Mouse (Mus musculus): ENCODE data around the gene Gm17268. TPM values are rescaled to one million over a fixed set of nuclear protein-coding genes. Genes with fewer than 3 reads are reported as not detected.

The Gm17268 gene
- polyA plus RNA-seq, 1 experiment from 2014 or later = not detected

- Histone ChIP-seq H3K36me3 (no peaks in the 10 kb centered on the region), H3K27ac (no peak overlapping the region), H3K4me3 (no peak overlapping the region), H3K4me1 (peaks cover 29% of the 10 kb centered on the region), H3K27me3 (ENCODE audit: insufficient read depth, poor library complexity, severe bottlenecking) (no peaks in the 10 kb centered on the region), H3K9me3 (no peaks in the 10 kb centered on the region)
- DNase-seq (ENCODE audit: low spot score) = no peak
Observed at GRCm38 (mm10) chr11:82019793-82020192, 18.6 kb downstream of the Gm17268 start.

GRCm38 (mm10) chr11:82019389-82019788, 19.0 kb downstream of the Gm17268 start:
- Histone ChIP-seq H3K4me3 (no peak overlapping the region), H3K27me3 (ENCODE audit: insufficient read depth, poor library complexity, severe bottlenecking) (no peaks in the 10 kb centered on the region), H3K36me3 (no peaks in the 10 kb centered on the region), H3K27ac (no peak overlapping the region), H3K4me1 (peaks cover 29% of the 10 kb centered on the region), H3K9me3 (no peaks in the 10 kb centered on the region)
- DNase-seq (ENCODE audit: low spot score) = no peak
- 45% methylated on average over 2 of the region's 2 CpGs for WGBS

DNA sequence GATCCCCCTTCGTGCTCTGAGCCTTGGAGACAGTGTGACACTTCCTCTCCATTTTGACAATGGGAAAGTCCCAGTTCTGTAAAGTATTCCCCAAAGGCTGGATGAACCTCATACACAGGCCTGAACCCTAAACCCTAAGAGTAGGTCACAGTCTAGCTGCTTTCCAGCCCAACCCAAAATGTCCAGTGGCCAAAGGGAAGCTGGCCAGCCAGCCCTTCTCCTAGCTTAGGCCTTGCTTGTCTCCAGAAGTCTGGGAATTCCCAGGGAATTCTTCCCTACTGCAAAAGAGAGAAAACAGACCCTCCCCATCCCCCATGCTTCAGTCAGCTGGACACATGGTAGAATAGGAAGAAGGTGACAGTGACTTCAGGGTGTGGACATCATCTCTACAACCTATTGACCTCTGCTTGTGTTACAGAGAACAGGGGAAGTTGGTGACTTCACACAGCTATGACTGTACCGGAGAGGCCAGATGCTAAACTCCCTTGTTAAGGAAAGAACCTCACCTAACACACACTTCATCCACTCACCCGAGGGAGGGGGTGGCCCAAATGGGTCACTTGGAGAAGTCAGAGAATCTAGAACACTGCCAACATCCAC, 22.1 kb downstream of the Gm17268 start:
- H3K4me1 ChIP-seq = peaks cover 32% of the 10 kb centered on the region
- H3K27me3 ChIP-seq (ENCODE audit: insufficient read depth, poor library complexity, severe bottlenecking) = no peaks in the 10 kb centered on the region
- H3K27ac ChIP-seq = no peak overlapping the region
- 74% methylated on average over 3 of the region's 3 CpGs for WGBS
- no peak overlapping the region for H3K4me3 ChIP-seq
- H3K36me3 ChIP-seq = no peaks in the 10 kb centered on the region
- H3K9me3 ChIP-seq = no peaks in the 10 kb centered on the region
- no peak for DNase-seq (ENCODE audit: low spot score)

DNA sequence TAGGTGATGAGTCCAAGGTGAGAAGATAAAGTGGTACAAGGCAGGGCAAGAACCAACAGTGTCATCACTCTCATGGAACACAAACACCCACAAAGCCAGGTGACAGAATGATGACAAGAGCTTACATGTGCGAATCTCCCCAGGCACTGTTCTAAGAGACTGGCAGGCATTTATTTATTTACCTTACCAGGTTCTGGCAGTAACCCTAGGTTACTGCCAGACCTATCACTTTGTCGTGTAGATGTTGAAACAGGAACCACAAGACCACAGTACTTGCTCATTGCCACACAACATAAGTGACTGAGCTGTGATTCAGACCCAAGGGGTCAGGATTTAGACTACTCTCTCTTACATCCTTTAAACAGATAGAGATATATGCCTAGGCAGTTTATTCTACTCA, 23.3 kb downstream of the Gm17268 start:
- Histone ChIP-seq H3K27ac (no peak overlapping the region), H3K36me3 (no peaks in the 10 kb centered on the region), H3K27me3 (ENCODE audit: insufficient read depth, poor library complexity, severe bottlenecking) (no peaks in the 10 kb centered on the region), H3K4me1 (peaks cover 20% of the 10 kb centered on the region), H3K4me3 (no peak overlapping the region), H3K9me3 (no peaks in the 10 kb centered on the region)
- WGBS = 63% methylated on average over 2 of the region's 2 CpGs
- no peak for DNase-seq (ENCODE audit: low spot score)

GRCm38 (mm10) chr11:82013756-82014155, 24.6 kb downstream of the Gm17268 start:
- H3K36me3 ChIP-seq = no peaks in the 10 kb centered on the region
- H3K9me3 ChIP-seq = no peaks in the 10 kb centered on the region
- H3K27ac ChIP-seq = no peak overlapping the region
- no peaks in the 10 kb centered on the region for H3K27me3 ChIP-seq (ENCODE audit: insufficient read depth, poor library complexity, severe bottlenecking)
- WGBS = 29% methylated on average over 1 of the region's 1 CpGs
- H3K4me1 ChIP-seq = peaks cover 7% of the 10 kb centered on the region
- no peak for DNase-seq (ENCODE audit: low spot score)
- H3K4me3 ChIP-seq = no peak overlapping the region

- H3K27ac ChIP-seq = no peak overlapping the region
- peaks cover 14% of the 10 kb centered on the region; the same call in 1 of the 2 replicates for H3K4me1 ChIP-seq
- no peaks in the 10 kb centered on the region for H3K9me3 ChIP-seq
- WGBS = 42% methylated on average over 8 of the region's 8 CpGs
- DNase-seq (ENCODE audit: low spot score) = no peak
- H3K4me3 ChIP-seq = no peak overlapping the region
- no peaks in the 10 kb centered on the region for H3K36me3 ChIP-seq
- no peaks in the 10 kb centered on the region for H3K27me3 ChIP-seq (ENCODE audit: insufficient read depth, poor library complexity, severe bottlenecking)
Observed at GRCm38 (mm10) chr11:82011411-82012193, 26.8 kb downstream of the Gm17268 start.

DNA sequence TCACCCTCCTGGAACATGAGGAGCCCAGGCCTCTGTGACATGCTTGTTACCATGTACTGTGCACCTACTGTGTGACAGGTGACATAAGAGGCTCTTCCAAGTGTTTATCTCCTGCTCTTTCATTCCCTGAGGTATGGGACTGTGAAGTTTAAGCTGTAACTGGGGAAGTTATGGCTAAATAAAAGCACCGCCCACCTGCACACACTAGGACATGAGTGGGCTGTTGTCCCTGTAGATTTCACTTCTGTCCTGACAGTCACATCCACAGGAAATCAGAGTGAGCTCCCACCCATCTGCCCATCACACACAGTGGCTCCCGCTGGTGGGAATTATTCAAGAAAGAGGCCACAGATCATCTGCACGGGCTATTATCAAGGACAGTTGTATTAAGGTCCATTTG, 28.2 kb downstream of the Gm17268 start:
- H3K9me3 ChIP-seq = no peaks in the 10 kb centered on the region
- H3K4me3 ChIP-seq = no peak overlapping the region
- WGBS = 93% methylated on average over 3 of the region's 3 CpGs
- no peaks in the 10 kb centered on the region for H3K27me3 ChIP-seq (ENCODE audit: insufficient read depth, poor library complexity, severe bottlenecking)
- peaks cover 15% of the 10 kb centered on the region; the same call in 1 of the 2 replicates for H3K4me1 ChIP-seq
- no peak for DNase-seq (ENCODE audit: low spot score)
- H3K36me3 ChIP-seq = no peaks in the 10 kb centered on the region
- no peak overlapping the region for H3K27ac ChIP-seq

DNA sequence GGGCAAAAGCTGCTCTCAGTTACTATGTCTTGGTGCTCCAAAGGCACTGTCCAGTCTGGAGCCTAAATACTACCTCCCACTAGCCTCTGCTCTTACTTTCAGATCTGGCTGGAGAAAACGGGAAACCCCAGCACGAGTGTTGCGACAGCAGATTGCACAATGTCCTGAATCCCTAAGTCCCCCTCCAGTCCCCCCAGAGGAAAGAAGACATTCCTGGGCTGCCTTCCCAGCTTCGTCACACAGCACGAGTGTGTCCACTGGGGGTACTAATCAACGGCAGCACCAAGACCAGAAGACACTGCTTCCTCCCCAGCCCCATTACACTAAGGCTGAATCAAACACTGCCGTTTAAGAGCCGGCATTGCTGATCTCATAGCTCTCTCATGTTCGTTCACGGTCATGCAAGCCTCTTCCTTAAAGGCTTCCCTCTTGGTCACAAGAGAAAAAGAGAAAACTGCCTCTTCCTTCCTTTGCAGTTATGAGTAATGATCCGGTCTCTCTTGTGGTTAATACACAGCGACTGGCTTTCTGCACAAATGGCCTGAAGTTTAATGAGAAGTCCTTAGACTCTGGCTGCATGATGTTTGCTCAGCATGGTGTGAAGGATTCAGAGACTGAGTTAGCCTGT, 31.5 kb downstream of the Gm17268 start:
- H3K36me3 ChIP-seq = no peaks in the 10 kb centered on the region
- no peak for DNase-seq (ENCODE audit: low spot score)
- WGBS = 51% methylated on average over 12 of the region's 12 CpGs
- H3K27me3 ChIP-seq (ENCODE audit: insufficient read depth, poor library complexity, severe bottlenecking) = no peaks in the 10 kb centered on the region
- H3K27ac ChIP-seq = no peak overlapping the region
- no peak overlapping the region for H3K4me3 ChIP-seq
- no peaks in the 10 kb centered on the region for H3K9me3 ChIP-seq
- peaks cover 15% of the 10 kb centered on the region; the same call in 1 of the 2 replicates for H3K4me1 ChIP-seq

- WGBS = 67% methylated on average over 2 of the region's 2 CpGs
- no peak for DNase-seq (ENCODE audit: low spot score)
- Histone ChIP-seq H3K9me3 (no peaks in the 10 kb centered on the region), H3K4me1 (peaks cover 9% of the 10 kb centered on the region; the same call in 1 of the 2 replicates), H3K36me3 (no peaks in the 10 kb centered on the region), H3K27me3 (ENCODE audit: insufficient read depth, poor library complexity, severe bottlenecking) (no peaks in the 10 kb centered on the region; the same call in 1 of the 2 replicates), H3K27ac (no peak overlapping the region), H3K4me3 (no peak overlapping the region)
Observed at GRCm38 (mm10) chr11:82004810-82005209, 33.6 kb downstream of the Gm17268 start.

- DNase-seq (ENCODE audit: low spot score) = no peak
- Histone ChIP-seq H3K4me3 (no peak overlapping the region), H3K27ac (no peak overlapping the region), H3K4me1 (no peaks in the 10 kb centered on the region), H3K36me3 (no peaks in the 10 kb centered on the region), H3K9me3 (no peaks in the 10 kb centered on the region), H3K27me3 (ENCODE audit: insufficient read depth, poor library complexity, severe bottlenecking) (peaks cover 22% of the 10 kb centered on the region)
- WGBS = 65% methylated on average over 5 of the region's 5 CpGs
Observed at GRCm38 (mm10) chr11:82000581-82000980, 37.8 kb downstream of the Gm17268 start.

DNA sequence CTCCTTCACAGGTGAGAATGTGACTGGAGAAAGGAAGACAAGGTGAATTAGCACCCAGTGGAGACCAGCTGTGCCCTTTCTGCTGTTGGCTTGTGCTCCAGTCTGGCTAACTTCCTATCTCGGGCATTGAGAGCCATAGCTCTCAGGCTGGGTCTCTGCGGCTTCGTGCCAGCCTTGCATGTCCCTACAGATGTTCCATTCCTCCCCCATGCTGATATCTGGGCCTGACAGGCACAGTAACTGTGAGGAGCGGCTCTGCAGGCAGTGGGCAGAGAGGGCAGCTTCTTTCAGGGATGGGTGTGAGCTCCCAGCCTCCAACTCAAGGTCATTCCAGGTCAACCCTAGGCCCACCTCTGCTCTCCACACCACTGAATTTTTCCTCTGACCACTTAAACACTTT, 38.9 kb downstream of the Gm17268 start:
- Histone ChIP-seq H3K9me3 (no peaks in the 10 kb centered on the region), H3K27ac (no peak overlapping the region), H3K36me3 (no peaks in the 10 kb centered on the region), H3K4me3 (no peak overlapping the region), H3K27me3 (ENCODE audit: insufficient read depth, poor library complexity, severe bottlenecking) (peaks cover 22% of the 10 kb centered on the region), H3K4me1 (no peaks in the 10 kb centered on the region)
- no peak for DNase-seq (ENCODE audit: low spot score)
- WGBS = 69% methylated on average over 4 of the region's 4 CpGs

- DNase-seq (ENCODE audit: low spot score) = no peak
- WGBS = 78% methylated on average over 3 of the region's 3 CpGs
- no peak overlapping the region for H3K4me3 ChIP-seq
- no peaks in the 10 kb centered on the region for H3K4me1 ChIP-seq
- no peaks in the 10 kb centered on the region for H3K36me3 ChIP-seq
- H3K27ac ChIP-seq = no peak overlapping the region
- H3K27me3 ChIP-seq (ENCODE audit: insufficient read depth, poor library complexity, severe bottlenecking) = peaks cover 22% of the 10 kb centered on the region
- no peaks in the 10 kb centered on the region for H3K9me3 ChIP-seq
Observed at GRCm38 (mm10) chr11:81998646-81999045, 39.7 kb downstream of the Gm17268 start.

GRCm38 (mm10) chr11:81997085-81997484, 41.3 kb downstream of the Gm17268 start:
- Histone ChIP-seq H3K4me1 (no peaks in the 10 kb centered on the region), H3K27ac (no peak overlapping the region), H3K4me3 (no peak overlapping the region), H3K27me3 (ENCODE audit: insufficient read depth, poor library complexity, severe bottlenecking) (peaks cover 22% of the 10 kb centered on the region), H3K9me3 (no peaks in the 10 kb centered on the region), H3K36me3 (no peaks in the 10 kb centered on the region)
- no peak for DNase-seq (ENCODE audit: low spot score)
- WGBS = 78% methylated on average over 5 of the region's 5 CpGs

Data from heart, embryonic 10.5 days (tissue).